Mouse (Mus musculus): ENCODE measurements at regions not wholly inside any gene's neighbourhood (a gene's known extent, or its start where the extent isn't known, plus 50 kb on each side); places are given as distances from the start of the nearest gene placed in this dataset.

GRCm38 (mm10) chr6:59556668-59557310 lies 130.7 kb upstream of the Gprin3 start:
- no peak for DNase-seq (ENCODE audit: low spot score)

GRCm38 (mm10) chr6:59537025-59537424 lies 110.9 kb upstream of the Gprin3 start:
- DNase-seq (ENCODE audit: low spot score): peak; percentile 39

- DNase-seq (ENCODE audit: low spot score): no peak
Measured at GRCm38 (mm10) chr6:59524940-59525265, 98.8 kb upstream of the Gprin3 start.

- DNase-seq (ENCODE audit: low spot score): no peak
Measured at GRCm38 (mm10) chr6:59524095-59524939, 98.2 kb upstream of the Gprin3 start.

GRCm38 (mm10) chr6:59522960-59523359 lies 96.9 kb upstream of the Gprin3 start:
- DNase-seq (ENCODE audit: low spot score): no peak

GRCm38 (mm10) chr6:59500818-59501217 lies 74.7 kb upstream of the Gprin3 start:
- peak; percentile 69 for DNase-seq (ENCODE audit: low spot score)

GRCm38 (mm10) chr6:59498800-59499199 lies 72.7 kb upstream of the Gprin3 start:
- no peak for DNase-seq (ENCODE audit: low spot score)

- peak; percentile 77 for DNase-seq (ENCODE audit: low spot score)
Measured at GRCm38 (mm10) chr6:59498079-59498478, 72.0 kb upstream of the Gprin3 start.

- DNase-seq (ENCODE audit: low spot score): peak; percentile 52
Measured at GRCm38 (mm10) chr6:59489001-59489575, 63.0 kb upstream of the Gprin3 start.

GRCm38 (mm10) chr6:59488386-59488785 lies 62.3 kb upstream of the Gprin3 start:
- no peak for DNase-seq (ENCODE audit: low spot score)

GRCm38 (mm10) chr6:59484004-59484403 lies 57.9 kb upstream of the Gprin3 start:
- no peak for DNase-seq (ENCODE audit: low spot score)

GRCm38 (mm10) chr6:59483587-59483986 lies 57.5 kb upstream of the Gprin3 start:
- peak; percentile 92 for DNase-seq (ENCODE audit: low spot score)

Measured in adipocyte (in vitro differentiated cells).